Mouse (Mus musculus) midbrain, postnatal 0 days (tissue): ENCODE data around the gene 1700069L16Rik. TPM values are rescaled to one million over a fixed set of nuclear protein-coding genes. Genes with fewer than 3 reads are reported as not detected.

Experiments used
- ATAC-seq: fragments of 200-750 bp; cut with Nextera tagmentation; 2 replicates; pipeline ENCODE4 v1.8.0; 2017; ENCODE audit warnings: moderate number of reproducible peaks, mild to moderate bottlenecking, moderate TSS enrichment, moderate library complexity; ENCODE audit not compliant: low FRiP score
- DNase-seq: peaks from one replicate; pipeline ENCODE4 v3.0.0-alpha.2; 2015; ENCODE audit warnings: low spot score
- H3K27ac ChIP-seq: fragments of 300-500 bp; sonication (generic); 2 replicates; pipeline ENCODE4 v1.5.1; 2014; ENCODE audit warnings: low read depth, mild to moderate bottlenecking, low read length, mixed read lengths
- H3K27me3 ChIP-seq: fragments of 300-500 bp; sonication (generic); 2 replicates; pipeline ENCODE4 v1.6.1; 2014; ENCODE audit warnings: low read length, control low read depth, mixed read lengths; ENCODE audit not compliant: insufficient read depth
- H3K36me3 ChIP-seq: fragments of 300-500 bp; sonication (generic); 2 replicates; pipeline ENCODE4 v1.6.1; 2014; ENCODE audit warnings: low read length, control low read depth, mixed read lengths; ENCODE audit not compliant: insufficient read depth
- H3K4me1 ChIP-seq: fragments of 300-500 bp; sonication (generic); 2 replicates; pipeline ENCODE4 v1.6.1; 2014; ENCODE audit warnings: mild to moderate bottlenecking, control low read depth, antibody characterized with exemption, low read length, mixed read lengths; ENCODE audit not compliant: insufficient read depth
- H3K4me2 ChIP-seq: fragments of 300-500 bp; sonication (generic); 2 replicates; pipeline ENCODE4 v1.6.1; 2014; ENCODE audit warnings: low read depth, mild to moderate bottlenecking, low read length, mixed read lengths; ENCODE audit not compliant: poor library complexity, severe bottlenecking
- H3K4me3 ChIP-seq: fragments of 300-500 bp; sonication (generic); 2 replicates; pipeline ENCODE4 v1.5.1; 2014; ENCODE audit warnings: low read depth, mild to moderate bottlenecking, low read length, moderate library complexity
- H3K9ac ChIP-seq: fragments of 300-500 bp; sonication (generic); replicated peaks from 2 replicates; pipeline ENCODE4 v1.6.1; 2014; ENCODE audit warnings: mild to moderate bottlenecking, low read length, moderate library complexity, mixed read lengths; ENCODE audit not compliant: poor library complexity, severe bottlenecking
- H3K9me3 ChIP-seq: fragments of 300-500 bp; sonication (generic); 2 replicates; pipeline ENCODE4 v1.6.1; 2016; ENCODE audit warnings: low read length, control low read depth
- CTCF ChIP-seq: IDR thresholded peaks from 2 replicates; pipeline ENCODE4 v1.5.1; 2016; ENCODE audit warnings: antibody characterized with exemption, mild to moderate bottlenecking
- WGBS: fragments of 180-500 bp; shearing (Covaris S2); extraction: QIAGEN DNeasy Blood & Tissue Kit; methylation state at CpG from one replicate; pipeline ENCODE4 v1.1.7; 2014; 5-methylcytosine and 5-hydroxymethylcytosine counted together
- polyA plus RNA-seq: library from polyadenylated mRNA; unstranded; fragments of >200 nt; fragmentation: Nextera tagmentation; extraction: Ambion mirVana; gene quantifications from 2 replicates; pipeline ENCODE4 v1.2.1, GENCODE M21; 2015
- total RNA-seq: library from RNA; depleted of rRNA; stranded (reverse); fragments of >200 nt; gene quantifications from 2 replicates; pipeline ENCODE4 v1.2.3, GENCODE M21; 2014

Gene 1700069L16Rik
- total and polyA plus RNA-seq, 2 experiments from 2014 or later: not detected

GRCm38 (mm10) chr5:113670110-113670509 is 54.5 kb downstream of the 1700069L16Rik start:
- Histone ChIP-seq H3K27me3 (no peaks in the 10 kb centered on the region), H3K4me1 (no peaks in the 10 kb centered on the region), H3K9me3 (no peaks in the 10 kb centered on the region), H3K27ac (no peak overlapping the region), H3K9ac (no peak overlapping the region), H3K36me3 (no peaks in the 10 kb centered on the region), H3K4me2 (no peak overlapping the region), H3K4me3 (no peak overlapping the region)
- 61% methylated on average over 3 of the region's 3 CpGs for WGBS
- TF ChIP-seq CTCF: no peak
- no peak for ATAC-seq
- DNase-seq: no peak

- Histone ChIP-seq H3K27me3 (no peaks in the 10 kb centered on the region), H3K4me3 (no peak overlapping the region), H3K4me1 (no peaks in the 10 kb centered on the region), H3K9me3 (no peaks in the 10 kb centered on the region), H3K27ac (no peak overlapping the region), H3K9ac (no peak overlapping the region), H3K4me2 (no peak overlapping the region), H3K36me3 (no peaks in the 10 kb centered on the region)
- DNase-seq (no peak), ATAC-seq (no peak)
- 80% methylated on average over 12 of the region's 12 CpGs for WGBS
- no peak for TF ChIP-seq CTCF
Observed at GRCm38 (mm10) chr5:113664629-113665195, 59.9 kb downstream of the 1700069L16Rik start.

- Histone ChIP-seq H3K4me2 (no peak overlapping the region), H3K9ac (no peak overlapping the region), H3K27me3 (no peaks in the 10 kb centered on the region), H3K36me3 (no peaks in the 10 kb centered on the region), H3K4me1 (no peaks in the 10 kb centered on the region), H3K9me3 (no peaks in the 10 kb centered on the region), H3K4me3 (no peak overlapping the region), H3K27ac (no peak overlapping the region)
- ATAC-seq: no peak
- DNase-seq: no peak
- no peak for TF ChIP-seq CTCF
- WGBS: 94% methylated on average over 6 of the region's 6 CpGs
Observed at GRCm38 (mm10) chr5:113664127-113664526, 60.4 kb downstream of the 1700069L16Rik start.

DNA sequence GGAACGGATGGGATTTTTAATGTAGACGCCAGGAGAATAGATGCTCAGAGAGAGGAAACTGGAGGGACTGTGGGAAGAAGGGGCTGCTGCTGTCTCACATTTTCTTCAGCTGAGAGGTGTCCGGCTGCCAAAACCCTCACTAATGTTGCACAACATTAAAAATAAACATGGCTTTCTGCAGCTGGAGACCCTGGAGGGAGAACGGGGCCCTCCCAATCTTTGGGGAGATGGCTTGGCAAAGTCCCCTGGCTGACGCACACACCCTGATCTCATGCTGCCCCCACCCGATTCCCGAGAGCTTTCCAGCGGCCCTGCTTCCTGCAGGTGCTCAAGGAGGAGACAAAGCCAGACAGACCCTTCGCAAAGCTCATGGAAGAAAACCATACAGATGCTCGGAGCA is 63.7 kb downstream of the 1700069L16Rik start:
- no peak for TF ChIP-seq CTCF
- Histone ChIP-seq H3K4me2 (no peak overlapping the region), H3K36me3 (no peaks in the 10 kb centered on the region), H3K9me3 (no peaks in the 10 kb centered on the region), H3K4me1 (no peaks in the 10 kb centered on the region), H3K27me3 (no peaks in the 10 kb centered on the region), H3K27ac (0 out of 2 replicates have a peak overlapping the region, but pooled peaks have one; percentile 26), H3K4me3 (no peak overlapping the region), H3K9ac (no peak overlapping the region)
- no peak for ATAC-seq
- 66% methylated on average over 10 of the region's 10 CpGs for WGBS
- DNase-seq: no peak

DNA sequence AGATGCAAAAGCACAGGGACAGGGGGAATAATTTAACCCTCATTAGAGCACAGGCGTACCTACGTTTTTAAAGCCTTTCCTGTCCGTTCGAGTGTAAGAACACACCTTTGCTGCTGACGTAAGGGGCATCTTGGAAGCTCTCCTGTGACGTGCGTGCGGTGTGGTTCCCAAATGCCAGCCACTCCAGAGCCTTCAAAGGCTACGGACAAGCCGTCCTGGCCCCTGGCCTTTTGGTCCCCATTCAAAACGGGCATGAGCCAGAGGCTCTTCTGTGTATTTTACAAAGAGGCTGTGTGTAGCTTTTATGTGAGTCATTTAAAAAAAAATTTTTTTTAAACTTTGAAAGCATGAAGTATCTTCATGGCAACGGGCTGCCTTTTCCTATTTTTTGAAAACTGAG is 69.8 kb downstream of the 1700069L16Rik start:
- no peak overlapping the region for H3K9ac ChIP-seq
- no peak overlapping the region for H3K27ac ChIP-seq
- H3K27me3 ChIP-seq: peaks cover 8% of the 10 kb centered on the region; the same call in 1 of the 2 replicates
- DNase-seq: no peak
- H3K36me3 ChIP-seq: no peaks in the 10 kb centered on the region
- H3K4me2 ChIP-seq: no peak overlapping the region
- H3K9me3 ChIP-seq: no peaks in the 10 kb centered on the region
- H3K4me3 ChIP-seq: no peak overlapping the region
- no peak for TF ChIP-seq CTCF
- 77% methylated on average over 12 of the region's 12 CpGs for WGBS
- no peak for ATAC-seq
- no peaks in the 10 kb centered on the region for H3K4me1 ChIP-seq

DNA sequence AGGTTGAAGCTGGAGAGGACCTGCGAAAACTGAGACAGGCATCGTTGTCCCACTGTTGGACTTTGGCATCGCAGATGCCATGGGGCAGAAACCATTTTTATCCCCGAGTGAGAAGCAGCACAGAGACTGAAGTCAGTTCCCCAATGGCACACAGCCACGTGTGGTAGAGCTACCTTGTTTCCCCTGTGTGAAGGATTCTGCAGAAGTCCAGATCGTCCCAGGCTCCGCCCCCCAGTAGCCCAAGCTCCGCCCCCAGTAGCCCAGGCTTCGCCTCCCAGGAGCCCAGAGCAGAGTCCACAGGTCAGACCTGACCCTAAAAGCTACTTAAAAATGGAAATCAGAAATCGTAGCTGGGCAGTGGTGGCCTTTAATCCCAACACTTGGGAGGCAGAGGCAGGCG is 70.4 kb downstream of the 1700069L16Rik start:
- ATAC-seq (no peak), DNase-seq (no peak)
- Histone ChIP-seq H3K4me1 (no peaks in the 10 kb centered on the region), H3K4me3 (no peak overlapping the region), H3K9ac (no peak overlapping the region), H3K36me3 (no peaks in the 10 kb centered on the region), H3K4me2 (no peak overlapping the region), H3K9me3 (no peaks in the 10 kb centered on the region), H3K27ac (no peak overlapping the region), H3K27me3 (peaks cover 8% of the 10 kb centered on the region; the same call in 1 of the 2 replicates)
- TF ChIP-seq CTCF: no peak
- WGBS: 85% methylated on average over 11 of the region's 11 CpGs
